Mouse (Mus musculus): ENCODE data around the gene Hydin. TPM values are rescaled to one million over a fixed set of nuclear protein-coding genes. Genes with fewer than 3 reads are reported as not detected.

The Hydin gene
- total and polyA plus RNA-seq, 2 experiments from 2014 or later: 0.39 to 0.73 TPM

GRCm38 (mm10) chr8:110242278-110243177, 24.2 kb upstream of the Hydin start:
- Histone ChIP-seq H3K9me3 (ENCODE audit: low read length) (no peaks in the 10 kb centered on the region), H3K27me3 (ENCODE audit: insufficient read depth, low read length) (no peaks in the 10 kb centered on the region), H3K4me1 (ENCODE audit: insufficient read depth, low read length) (no peaks in the 10 kb centered on the region), H3K4me3 (ENCODE audit: low read length) (no peak overlapping the region), H3K36me3 (ENCODE audit: insufficient read depth, low read length) (no peaks in the 10 kb centered on the region), H3K27ac (0 out of 2 replicates have a peak overlapping the region, but pooled peaks have one; percentile 8), H3K9ac (replicated peaks; ENCODE audit: low read length) (no peak overlapping the region), H3K4me2 (ENCODE audit: low read depth, low read length) (no peak overlapping the region)
- 38% methylated on average over 7 of the region's 7 CpGs for whole genome bisulfite sequencing
- TF ChIP-seq CTCF (IDR thresholded peaks at IDR 0.05; ENCODE audit: low read depth): no peak
- DNase-seq (ENCODE audit: low spot score): peak; percentile 17
- no peak for ATAC-seq

DNA sequence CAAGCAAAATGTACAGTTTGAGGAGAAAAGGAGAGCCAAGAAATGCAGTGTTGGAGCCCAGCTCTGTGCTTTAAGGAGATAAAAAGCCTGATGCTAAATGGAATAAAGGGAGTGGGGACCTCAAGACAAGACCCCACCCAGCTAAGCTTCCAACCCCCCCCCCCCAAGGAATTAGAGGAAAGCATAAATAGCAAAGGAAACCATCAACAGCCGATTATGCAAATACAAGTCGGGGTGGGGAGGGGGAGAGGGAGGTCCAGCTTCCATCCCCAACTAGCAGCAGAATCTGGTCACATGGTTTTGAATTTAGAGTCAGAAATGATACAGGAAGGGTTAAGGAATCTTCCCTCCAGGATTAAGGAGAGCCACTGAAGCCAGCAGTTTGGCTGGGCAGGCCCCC, 22.2 kb upstream of the Hydin start:
- H3K4me2 ChIP-seq (ENCODE audit: low read depth, low read length): no peak overlapping the region
- DNase-seq (ENCODE audit: low spot score) (no peak), ATAC-seq (no peak)
- no peak overlapping the region for H3K9ac ChIP-seq (replicated peaks; ENCODE audit: low read length)
- H3K36me3 ChIP-seq (ENCODE audit: insufficient read depth, low read length): no peaks in the 10 kb centered on the region
- 63% methylated on average over 2 of the region's 2 CpGs for WGBS
- H3K4me1 ChIP-seq (ENCODE audit: insufficient read depth, low read length): no peaks in the 10 kb centered on the region
- H3K27me3 ChIP-seq (ENCODE audit: insufficient read depth, low read length): no peaks in the 10 kb centered on the region
- no peaks in the 10 kb centered on the region for H3K9me3 ChIP-seq (ENCODE audit: low read length)
- TF ChIP-seq CTCF (IDR thresholded peaks at IDR 0.05; ENCODE audit: low read depth): no peak
- no peak overlapping the region for H3K4me3 ChIP-seq (ENCODE audit: low read length)
- no peak overlapping the region for H3K27ac ChIP-seq

DNA sequence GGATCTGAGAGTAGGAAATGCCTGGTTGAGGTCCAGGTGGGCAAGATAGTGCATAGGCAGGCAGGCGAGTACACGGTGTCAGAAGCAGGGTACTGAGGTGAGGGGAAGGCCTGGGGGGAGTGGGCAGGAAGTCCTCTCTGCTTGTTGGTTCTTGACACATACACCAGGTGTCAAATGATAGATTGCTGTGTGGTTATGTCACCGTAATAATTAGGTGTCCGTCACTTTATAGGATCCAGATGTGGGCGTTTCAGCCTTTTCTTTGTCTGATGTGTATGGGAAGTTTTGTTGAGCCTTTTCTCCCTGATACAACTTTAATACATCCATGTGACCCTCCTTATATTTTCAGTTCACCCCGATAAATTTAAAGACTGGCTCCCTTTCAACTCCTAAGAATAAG, 19.5 kb upstream of the Hydin start:
- no peak overlapping the region for H3K27ac ChIP-seq
- H3K27me3 ChIP-seq (ENCODE audit: insufficient read depth, low read length): no peaks in the 10 kb centered on the region
- H3K9ac ChIP-seq (replicated peaks; ENCODE audit: low read length): no peak overlapping the region
- no peaks in the 10 kb centered on the region for H3K36me3 ChIP-seq (ENCODE audit: insufficient read depth, low read length)
- no peaks in the 10 kb centered on the region for H3K9me3 ChIP-seq (ENCODE audit: low read length)
- no peak for DNase-seq (ENCODE audit: low spot score)
- H3K4me3 ChIP-seq (ENCODE audit: low read length): no peak overlapping the region
- no peaks in the 10 kb centered on the region for H3K4me1 ChIP-seq (ENCODE audit: insufficient read depth, low read length)
- ATAC-seq: no peak
- no peak for TF ChIP-seq CTCF (IDR thresholded peaks at IDR 0.05; ENCODE audit: low read depth)
- WGBS: 90% methylated on average over 6 of the region's 6 CpGs
- no peak overlapping the region for H3K4me2 ChIP-seq (ENCODE audit: low read depth, low read length)

GRCm38 (mm10) chr8:110253986-110254385, 12.8 kb upstream of the Hydin start:
- no peaks in the 10 kb centered on the region for H3K9me3 ChIP-seq (ENCODE audit: low read length)
- no peak overlapping the region for H3K27ac ChIP-seq
- ATAC-seq: no peak
- TF ChIP-seq CTCF (IDR thresholded peaks at IDR 0.05; ENCODE audit: low read depth): no peak
- no peak overlapping the region for H3K4me3 ChIP-seq (ENCODE audit: low read length)
- no peak overlapping the region for H3K9ac ChIP-seq (replicated peaks; ENCODE audit: low read length)
- no peak for DNase-seq (ENCODE audit: low spot score)
- no peaks in the 10 kb centered on the region for H3K27me3 ChIP-seq (ENCODE audit: insufficient read depth, low read length)
- 84% methylated on average over 4 of the region's 4 CpGs for WGBS
- H3K4me2 ChIP-seq (ENCODE audit: low read depth, low read length): no peak overlapping the region
- no peaks in the 10 kb centered on the region for H3K4me1 ChIP-seq (ENCODE audit: insufficient read depth, low read length)
- H3K36me3 ChIP-seq (ENCODE audit: insufficient read depth, low read length): no peaks in the 10 kb centered on the region

GRCm38 (mm10) chr8:110265796-110266305, 926 bp upstream of the Hydin start:
- H3K4me1 ChIP-seq (ENCODE audit: insufficient read depth, low read length): 0 out of 2 replicates have a peak, but pooled peaks cover 8% of the 10 kb centered on the region
- no peak overlapping the region for H3K4me3 ChIP-seq (ENCODE audit: low read length)
- H3K9ac ChIP-seq (replicated peaks; ENCODE audit: low read length): no peak overlapping the region
- ATAC-seq: no peak
- no peaks in the 10 kb centered on the region for H3K27me3 ChIP-seq (ENCODE audit: insufficient read depth, low read length)
- no peak for DNase-seq (ENCODE audit: low spot score)
- no peak overlapping the region for H3K27ac ChIP-seq
- no peak overlapping the region for H3K4me2 ChIP-seq (ENCODE audit: low read depth, low read length)
- 72% methylated on average over 11 of the region's 11 CpGs for WGBS
- TF ChIP-seq CTCF (IDR thresholded peaks at IDR 0.05; ENCODE audit: low read depth): no peak
- H3K36me3 ChIP-seq (ENCODE audit: insufficient read depth, low read length): no peaks in the 10 kb centered on the region
- no peaks in the 10 kb centered on the region for H3K9me3 ChIP-seq (ENCODE audit: low read length)

DNA sequence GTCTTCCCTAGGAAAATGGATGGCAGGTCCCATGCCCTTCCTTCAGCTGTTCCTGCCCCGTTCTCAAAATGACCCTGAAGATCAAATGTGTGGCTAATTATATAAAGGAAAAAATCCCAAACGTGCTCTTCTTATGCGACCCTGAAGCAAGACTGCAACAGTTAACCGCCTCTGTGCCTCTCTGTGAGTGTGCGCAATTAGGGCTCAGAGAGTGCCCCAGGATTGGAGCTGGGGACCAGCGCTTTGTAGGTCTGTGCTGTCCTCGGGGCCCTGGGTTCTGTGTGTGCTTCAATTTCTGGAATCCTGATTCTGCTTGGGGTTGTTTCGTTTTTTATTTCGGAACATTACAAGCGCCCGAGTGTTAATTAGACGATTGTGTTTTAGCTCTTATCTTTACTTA, 491 bp downstream of the Hydin start:
- WGBS: 10% methylated on average over 12 of the region's 12 CpGs
- Histone ChIP-seq H3K27ac (no peak overlapping the region), H3K4me3 (ENCODE audit: low read length) (peak overlapping the region; percentile 24)

GRCm38 (mm10) chr8:110270659-110271058, 3.9 kb downstream of the Hydin start:
- H3K9ac ChIP-seq (replicated peaks; ENCODE audit: low read length): no peak overlapping the region
- no peaks in the 10 kb centered on the region for H3K9me3 ChIP-seq (ENCODE audit: low read length)
- H3K4me3 ChIP-seq (ENCODE audit: low read length): no peak overlapping the region
- DNase-seq (ENCODE audit: low spot score) (no peak), ATAC-seq (no peak)
- 76% methylated on average over 4 of the region's 4 CpGs for WGBS
- no peaks in the 10 kb centered on the region for H3K27me3 ChIP-seq (ENCODE audit: insufficient read depth, low read length)
- 0 out of 2 replicates have a peak, but pooled peaks cover 8% of the 10 kb centered on the region for H3K4me1 ChIP-seq (ENCODE audit: insufficient read depth, low read length)
- no peak overlapping the region for H3K27ac ChIP-seq
- H3K36me3 ChIP-seq (ENCODE audit: insufficient read depth, low read length): no peaks in the 10 kb centered on the region
- H3K4me2 ChIP-seq (ENCODE audit: low read depth, low read length): no peak overlapping the region
- TF ChIP-seq CTCF (IDR thresholded peaks at IDR 0.05; ENCODE audit: low read depth): no peak

More for the DNA sequence above, 491 bp downstream of the Hydin start:
- Histone ChIP-seq H3K9me3 (ENCODE audit: low read length) (no peaks in the 10 kb centered on the region), H3K9ac (replicated peaks; ENCODE audit: low read length) (no peak overlapping the region), H3K27me3 (ENCODE audit: insufficient read depth, low read length) (no peaks in the 10 kb centered on the region), H3K4me1 (ENCODE audit: insufficient read depth, low read length) (0 out of 2 replicates have a peak, but pooled peaks cover 8% of the 10 kb centered on the region), H3K36me3 (ENCODE audit: insufficient read depth, low read length) (no peaks in the 10 kb centered on the region), H3K4me2 (ENCODE audit: low read depth, low read length) (peak overlapping the region; percentile 61)
- peak; percentile 24; the same call in 1 of the 2 replicates for ATAC-seq
- no peak for DNase-seq (ENCODE audit: low spot score)
- TF ChIP-seq CTCF (IDR thresholded peaks at IDR 0.05; ENCODE audit: low read depth): no peak

Measured in hindbrain, postnatal 0 days (tissue).